Mouse (Mus musculus) liver, adult 2 months (tissue): ENCODE measurements around the gene Galnt15. TPM values are rescaled to one million over a fixed set of nuclear protein-coding genes. Genes with fewer than 3 reads are reported as not detected.

Source experiments
- DNase-seq: peaks from one replicate; pipeline ENCODE4 v3.0.0-alpha.2; 2011; ENCODE audit warnings: low read depth, low spot score; ENCODE audit errors: extremely low read depth
- H3K27ac ChIP-seq: fragments of 200-500 bp; replicated peaks from 2 replicates; pipeline ENCODE4 v1.5.1; 2012; ENCODE audit warnings: low read depth, mild to moderate bottlenecking, control low read depth, inconsistent platforms, low read length; ENCODE audit not compliant: insufficient read depth
- H3K27me3 ChIP-seq: fragments of 200-500 bp; 2 replicates; pipeline ENCODE4 v1.6.1; 2012; ENCODE audit warnings: mild to moderate bottlenecking, moderate library complexity, low read length, inconsistent platforms; ENCODE audit not compliant: control insufficient read depth, insufficient read depth
- H3K36me3 ChIP-seq: fragments of 200-500 bp; 2 replicates; pipeline ENCODE4 v1.6.1; 2012; ENCODE audit warnings: low read length, inconsistent platforms; ENCODE audit not compliant: control insufficient read depth, insufficient read depth
- H3K4me1 ChIP-seq: fragments of 200-500 bp; 2 replicates; pipeline ENCODE4 v1.6.1; 2011; ENCODE audit warnings: low read length; ENCODE audit not compliant: control insufficient read depth, insufficient read depth
- H3K4me3 ChIP-seq: fragments of 200-500 bp; 2 replicates; pipeline ENCODE4 v1.5.1; 2011; ENCODE audit warnings: low read depth, mild to moderate bottlenecking, control low read depth, low read length, moderate library complexity; ENCODE audit not compliant: insufficient read depth
- H3K79me2 ChIP-seq: fragments of 200-500 bp; 2 replicates; pipeline ENCODE4 v1.6.1; 2012; ENCODE audit warnings: inconsistent platforms, mild to moderate bottlenecking, low read length, moderate library complexity; ENCODE audit not compliant: control insufficient read depth, insufficient read depth
- H3K9ac ChIP-seq: fragments of 200-500 bp; 2 replicates; pipeline ENCODE4 v1.6.1; 2012; ENCODE audit warnings: low read depth, mild to moderate bottlenecking, control low read depth, inconsistent platforms, low read length
- CTCF ChIP-seq: fragments of 200-500 bp; IDR thresholded peaks from 2 replicates; pipeline ENCODE4 v1.5.1; 2011; ENCODE audit warnings: low read depth, low read length, control low read depth
- POLR2A ChIP-seq: fragments of 200-500 bp; IDR thresholded peaks from 2 replicates; pipeline ENCODE4 v1.6.1; 2011; ENCODE audit warnings: low read length, control low read depth; ENCODE audit not compliant: insufficient read depth; ENCODE audit errors: extremely low read depth
- WGBS: fragments of 180-500 bp; shearing (Covaris S2); methylation state at CpG from one replicate; pipeline ENCODE4 v1.1.7; 2018; 5-methylcytosine and 5-hydroxymethylcytosine counted together
- polyA plus RNA-seq: library from polyadenylated mRNA; depleted of rRNA; stranded (reverse); fragments of >200 nt; gene quantifications from 2 replicates; pipeline ENCODE4 v1.2.3, GENCODE M21; 2012
- total RNA-seq: library from RNA; depleted of rRNA; stranded (reverse); fragments of >200 nt; gene quantifications from 2 replicates; pipeline ENCODE4 v1.2.3, GENCODE M21; 2014

Galnt15 gene
- total and polyA plus RNA-seq, 2 experiments, result 0.62 to 0.92 TPM

DNA sequence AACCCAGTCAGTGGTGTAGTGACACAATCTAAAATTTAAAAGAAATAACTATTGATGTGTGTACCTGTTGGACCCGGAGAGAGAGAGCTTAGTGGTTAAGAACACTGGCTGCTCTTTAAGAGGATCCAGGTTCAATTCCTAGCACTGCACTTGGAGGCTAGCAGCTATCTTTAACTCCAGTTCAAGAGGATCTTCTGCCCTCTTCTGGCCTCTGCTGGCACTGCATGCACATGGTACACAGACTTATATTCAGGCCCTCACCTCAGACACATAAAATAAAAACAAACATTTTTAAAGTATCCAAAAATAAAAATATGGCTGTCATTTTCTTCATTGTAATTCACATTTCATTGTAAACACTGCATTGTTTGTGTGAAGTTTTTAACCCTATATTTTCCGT lies 27.9 kb downstream of the Galnt15 start:
- WGBS, result 99% methylated on average over 2 of the region's 2 CpGs
- no peak overlapping the region for H3K4me3 ChIP-seq
- TF ChIP-seq CTCF, result 0 out of 2 replicates have a peak, but pooled peaks have one; percentile 21
- no peak for TF ChIP-seq POLR2A
- H3K9ac ChIP-seq, result no peak overlapping the region
- H3K27ac ChIP-seq, result no peak overlapping the region
- no peak for DNase-seq
- H3K27me3 ChIP-seq, result no peaks in the 10 kb centered on the region
- no peaks in the 10 kb centered on the region for H3K79me2 ChIP-seq
- peaks cover 4% of the 10 kb centered on the region for H3K4me1 ChIP-seq
- no peaks in the 10 kb centered on the region for H3K36me3 ChIP-seq

GRCm38 (mm10) chr14:32057664-32058063 lies 28.9 kb downstream of the Galnt15 start:
- TF ChIP-seq POLR2A (no peak), CTCF (no peak)
- no peaks in the 10 kb centered on the region for H3K36me3 ChIP-seq
- H3K4me3 ChIP-seq, result no peak overlapping the region
- H3K79me2 ChIP-seq, result no peaks in the 10 kb centered on the region
- DNase-seq, result no peak
- no peak overlapping the region for H3K9ac ChIP-seq
- H3K27me3 ChIP-seq, result no peaks in the 10 kb centered on the region
- 83% methylated on average over 4 of the region's 4 CpGs for WGBS
- H3K27ac ChIP-seq, result no peak overlapping the region
- H3K4me1 ChIP-seq, result peaks cover 4% of the 10 kb centered on the region

GRCm38 (mm10) chr14:32061398-32061797 lies 32.6 kb downstream of the Galnt15 start:
- Histone ChIP-seq H3K36me3 (no peaks in the 10 kb centered on the region), H3K4me3 (no peak overlapping the region), H3K79me2 (no peaks in the 10 kb centered on the region), H3K27ac (no peak overlapping the region), H3K9ac (no peak overlapping the region), H3K4me1 (no peaks in the 10 kb centered on the region), H3K27me3 (no peaks in the 10 kb centered on the region)
- DNase-seq, result no peak
- no peak for TF ChIP-seq CTCF
- 94% methylated on average over 4 of the region's 4 CpGs for WGBS

DNA sequence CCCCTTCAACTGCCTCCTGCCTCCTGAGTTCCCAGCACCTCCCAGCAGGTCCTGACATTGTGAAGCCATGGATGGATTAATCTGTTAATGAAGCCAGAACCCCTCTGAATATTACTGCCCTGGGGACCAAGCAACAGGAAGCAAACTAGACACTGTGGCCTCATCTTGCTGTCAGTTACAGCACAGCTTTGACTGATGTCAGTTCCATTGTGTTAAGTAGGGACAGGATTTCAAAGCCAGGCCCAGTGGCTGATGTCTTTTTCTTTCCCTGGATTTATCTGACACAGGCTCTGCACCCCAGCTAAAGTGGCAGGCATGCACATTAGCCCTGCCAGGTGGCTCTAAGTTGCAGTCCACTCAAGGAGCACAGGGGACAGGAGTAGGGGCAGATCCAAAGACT lies 44.0 kb downstream of the Galnt15 start:
- no peak for DNase-seq
- H3K27me3 ChIP-seq, result no peaks in the 10 kb centered on the region
- H3K4me3 ChIP-seq, result no peak overlapping the region
- TF ChIP-seq CTCF (no peak), POLR2A (no peak)
- no peaks in the 10 kb centered on the region for H3K36me3 ChIP-seq
- no peak overlapping the region for H3K27ac ChIP-seq
- H3K79me2 ChIP-seq, result no peaks in the 10 kb centered on the region
- peaks cover 5% of the 10 kb centered on the region; the same call in 1 of the 2 replicates for H3K4me1 ChIP-seq
- no peak overlapping the region for H3K9ac ChIP-seq

DNA sequence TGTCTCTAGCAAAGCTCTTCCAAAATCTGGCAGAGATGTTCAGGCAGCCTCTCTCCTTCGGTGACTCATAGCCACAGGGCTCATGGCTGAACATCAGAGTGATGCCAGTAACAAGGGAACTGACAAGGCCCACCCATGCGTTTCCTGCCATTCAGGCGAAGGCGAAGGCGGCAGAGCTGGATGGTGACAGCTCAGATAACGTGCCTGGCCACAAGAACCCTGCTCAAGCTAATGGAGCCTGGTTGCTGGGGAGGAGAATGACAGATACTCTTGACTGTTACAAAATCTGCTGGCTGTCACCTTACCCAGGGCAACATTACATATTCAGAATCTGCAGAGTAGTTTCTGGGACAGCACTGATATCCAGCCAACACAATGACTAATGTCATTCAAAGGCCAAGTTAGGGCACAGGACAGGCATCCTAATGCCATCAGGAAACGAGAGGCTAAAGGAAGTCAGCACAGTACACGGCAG lies 44.5 kb downstream of the Galnt15 start:
- Histone ChIP-seq H3K79me2 (no peaks in the 10 kb centered on the region), H3K9ac (no peak overlapping the region), H3K27ac (no peak overlapping the region), H3K36me3 (no peaks in the 10 kb centered on the region), H3K27me3 (no peaks in the 10 kb centered on the region), H3K4me3 (no peak overlapping the region), H3K4me1 (peaks cover 5% of the 10 kb centered on the region; the same call in 1 of the 2 replicates)
- DNase-seq, result peak; percentile 74
- 56% methylated on average over 8 of the region's 8 CpGs for WGBS
- TF ChIP-seq CTCF, result no peak
- no peak for TF ChIP-seq POLR2A

GRCm38 (mm10) chr14:32073901-32074300 lies 45.1 kb downstream of the Galnt15 start:
- no peak overlapping the region for H3K4me3 ChIP-seq
- 32% methylated on average over 7 of the region's 7 CpGs for WGBS
- peaks cover 5% of the 10 kb centered on the region; the same call in 1 of the 2 replicates for H3K4me1 ChIP-seq
- H3K79me2 ChIP-seq, result no peaks in the 10 kb centered on the region
- DNase-seq, result peak; percentile 79
- no peak overlapping the region for H3K27ac ChIP-seq
- no peaks in the 10 kb centered on the region for H3K36me3 ChIP-seq
- H3K9ac ChIP-seq, result no peak overlapping the region
- TF ChIP-seq POLR2A, result no peak
- TF ChIP-seq CTCF, result no peak
- H3K27me3 ChIP-seq, result no peaks in the 10 kb centered on the region
